Mouse (Mus musculus) embryo, embryonic 10 days (tissue): Measurements from ENCODE around the gene Hoxd11.
A peak's percentile ranks its signal among the peaks of the same experiment; 100 is the strongest.

ENCODE experiments used
- DNase-seq: peaks from one replicate; pipeline ENCODE4 v3.0.0-alpha.2; 2015; ENCODE audit warnings: low spot score

Hoxd11 gene

GRCm38 (mm10) chr2:74730331-74730730, 51.0 kb downstream of the Hoxd11 start:
- DNase-seq, result peak; percentile 63

GRCm38 (mm10) chr2:74731055-74731454, 51.7 kb downstream of the Hoxd11 start:
- DNase-seq, result no peak

DNA sequence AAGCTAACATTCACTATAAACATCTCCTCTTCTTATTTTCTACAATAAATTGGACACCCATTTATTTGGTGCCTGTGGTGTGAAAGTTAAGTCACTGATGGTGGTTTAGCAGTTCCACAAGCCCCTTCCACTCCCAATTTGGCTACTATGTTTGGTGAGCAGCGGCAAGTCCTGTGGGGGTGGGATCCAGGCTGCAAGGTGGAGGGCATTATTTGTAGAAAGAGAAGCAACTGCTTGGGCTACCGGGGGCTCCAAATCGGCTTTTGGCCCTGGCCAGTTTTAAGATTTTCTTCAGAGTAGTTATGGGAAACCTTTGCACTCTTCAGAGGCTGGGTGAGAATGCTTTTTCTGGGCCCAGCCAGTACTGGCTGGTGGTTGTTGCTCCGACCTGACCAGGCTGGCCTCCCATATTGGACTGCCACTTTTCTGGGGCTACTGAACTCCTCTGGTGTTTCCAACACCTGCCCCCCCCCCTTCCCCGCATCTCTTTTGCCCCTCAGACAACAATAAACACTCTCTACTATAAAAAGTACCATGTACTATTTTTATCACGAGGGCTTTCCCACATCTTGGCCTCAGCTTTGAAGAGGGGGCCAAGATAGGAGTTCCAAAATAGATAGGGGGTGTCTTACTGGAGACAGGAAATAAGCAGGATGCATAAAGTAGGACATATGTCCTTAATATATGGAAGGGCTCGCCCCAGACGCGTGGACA, 52.6 kb downstream of the Hoxd11 start:
- no peak for DNase-seq

DNA sequence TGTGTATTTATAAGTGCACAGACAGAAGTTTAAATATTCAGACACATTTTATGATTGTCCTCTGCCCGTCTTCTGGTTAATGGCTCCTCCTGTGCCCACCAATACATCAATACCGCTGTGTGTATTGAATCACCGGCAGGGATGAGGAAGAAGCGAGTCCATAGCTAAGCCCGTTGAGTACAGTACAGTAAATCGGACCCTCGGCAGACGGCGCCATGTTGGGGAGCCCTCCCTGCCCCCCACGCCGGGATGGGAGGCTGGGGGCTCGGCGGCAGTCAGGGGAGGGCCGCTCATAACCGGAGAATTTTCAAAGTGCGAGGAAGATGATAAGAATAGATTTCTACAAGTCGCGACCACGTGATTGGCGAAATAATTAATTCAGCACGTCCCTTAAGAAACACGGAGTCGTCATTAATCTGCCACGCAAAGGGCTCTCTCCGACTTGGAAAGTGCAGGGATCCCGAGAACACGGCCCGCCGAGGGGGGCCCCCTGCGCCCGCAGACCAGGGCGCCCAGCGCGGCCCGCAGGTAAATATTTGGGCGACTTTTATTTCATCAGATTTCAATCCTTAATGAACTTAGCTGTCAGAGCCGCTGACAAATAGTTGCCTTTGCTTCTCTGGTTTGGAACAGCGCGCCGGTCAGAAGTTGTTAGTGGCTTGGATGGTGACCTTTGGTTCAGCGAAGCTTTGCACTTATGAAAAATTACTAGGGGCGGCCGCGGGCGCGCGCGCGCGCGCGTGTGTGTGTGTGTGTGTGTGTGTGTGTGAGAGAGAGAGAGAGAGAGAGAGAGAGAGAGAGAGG, 53.4 kb downstream of the Hoxd11 start:
- DNase-seq, result peak; percentile 67

DNA sequence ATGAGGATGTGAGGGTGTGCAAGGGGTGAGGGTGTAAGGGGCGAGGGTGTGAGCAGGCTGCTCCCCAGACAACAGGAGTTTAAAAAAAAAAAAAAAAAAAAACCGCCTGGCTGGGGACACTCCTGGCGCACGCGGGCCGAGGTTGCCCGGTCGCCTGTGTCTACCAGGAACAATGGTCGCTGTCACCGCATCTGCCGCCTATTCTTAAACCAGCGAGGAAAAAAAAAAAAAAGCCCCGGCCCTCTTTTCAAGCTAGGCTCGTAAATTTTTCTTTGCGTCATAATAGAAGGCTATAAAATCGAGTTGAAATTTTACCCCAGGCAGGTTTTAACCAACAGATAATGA, 53.9 kb downstream of the Hoxd11 start:
- peak; percentile 78 for DNase-seq

GRCm38 (mm10) chr2:74733765-74734164, 54.4 kb downstream of the Hoxd11 start:
- DNase-seq, result peak; percentile 45

DNA sequence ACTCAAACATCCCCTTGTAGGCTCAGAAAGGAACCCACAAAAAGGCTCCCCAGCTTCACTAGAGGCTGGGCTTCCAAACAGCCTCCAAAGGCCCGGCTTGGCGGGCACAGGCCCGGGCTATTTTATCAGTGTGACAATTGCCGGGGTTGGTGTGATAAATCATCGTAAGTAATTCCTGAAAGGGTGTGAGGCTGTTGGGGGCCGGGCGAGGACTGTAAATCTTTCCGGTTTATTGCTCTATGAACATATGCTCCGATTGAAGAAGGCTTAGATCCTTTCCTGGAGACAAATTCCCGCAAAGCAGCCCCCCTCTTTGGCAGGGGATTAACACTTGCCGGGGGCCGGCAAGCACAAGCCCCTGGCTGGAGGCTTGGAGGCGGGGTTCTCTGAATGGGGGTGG, 55.1 kb downstream of the Hoxd11 start:
- no peak for DNase-seq

DNA sequence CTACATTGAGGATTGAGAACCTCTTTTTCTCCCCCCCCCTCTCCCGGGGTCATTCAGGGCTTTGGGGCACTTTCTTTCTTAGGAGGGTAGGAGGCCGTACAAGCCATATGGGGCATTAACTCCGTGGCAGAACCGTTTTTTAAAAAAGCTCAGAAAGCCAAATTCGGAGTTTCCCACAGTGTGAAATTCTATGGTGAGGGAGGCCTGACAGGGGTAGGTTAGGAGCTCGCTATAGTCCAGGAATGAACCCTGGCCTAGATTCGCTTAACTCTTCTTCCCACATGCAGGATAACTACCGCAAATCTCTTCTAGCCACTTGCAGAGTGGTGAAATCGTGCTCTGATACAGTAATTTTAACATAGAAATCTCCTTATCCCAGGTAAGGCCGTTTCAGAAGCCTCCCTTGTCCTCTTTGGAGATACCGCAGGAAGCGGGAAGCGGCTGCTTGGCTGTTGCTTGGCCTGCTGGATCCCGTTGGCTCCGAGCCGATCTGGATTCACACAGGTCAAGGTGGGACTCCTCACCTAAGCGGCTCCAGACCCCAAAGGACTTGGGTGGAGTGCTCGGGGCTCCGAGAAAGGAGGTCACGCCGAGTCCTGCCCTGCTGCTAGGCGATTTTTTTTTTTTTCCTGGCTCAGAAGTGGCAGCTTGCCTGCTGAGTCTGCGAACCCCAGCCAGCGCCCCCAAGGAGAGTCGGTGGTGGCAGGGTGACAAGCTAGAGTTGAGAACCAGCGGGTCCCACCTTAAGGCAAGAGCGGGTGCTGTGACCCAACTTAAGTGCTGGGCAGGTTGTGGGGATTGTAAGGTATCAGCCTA, 55.8 kb downstream of the Hoxd11 start:
- peak; percentile 47 for DNase-seq

DNA sequence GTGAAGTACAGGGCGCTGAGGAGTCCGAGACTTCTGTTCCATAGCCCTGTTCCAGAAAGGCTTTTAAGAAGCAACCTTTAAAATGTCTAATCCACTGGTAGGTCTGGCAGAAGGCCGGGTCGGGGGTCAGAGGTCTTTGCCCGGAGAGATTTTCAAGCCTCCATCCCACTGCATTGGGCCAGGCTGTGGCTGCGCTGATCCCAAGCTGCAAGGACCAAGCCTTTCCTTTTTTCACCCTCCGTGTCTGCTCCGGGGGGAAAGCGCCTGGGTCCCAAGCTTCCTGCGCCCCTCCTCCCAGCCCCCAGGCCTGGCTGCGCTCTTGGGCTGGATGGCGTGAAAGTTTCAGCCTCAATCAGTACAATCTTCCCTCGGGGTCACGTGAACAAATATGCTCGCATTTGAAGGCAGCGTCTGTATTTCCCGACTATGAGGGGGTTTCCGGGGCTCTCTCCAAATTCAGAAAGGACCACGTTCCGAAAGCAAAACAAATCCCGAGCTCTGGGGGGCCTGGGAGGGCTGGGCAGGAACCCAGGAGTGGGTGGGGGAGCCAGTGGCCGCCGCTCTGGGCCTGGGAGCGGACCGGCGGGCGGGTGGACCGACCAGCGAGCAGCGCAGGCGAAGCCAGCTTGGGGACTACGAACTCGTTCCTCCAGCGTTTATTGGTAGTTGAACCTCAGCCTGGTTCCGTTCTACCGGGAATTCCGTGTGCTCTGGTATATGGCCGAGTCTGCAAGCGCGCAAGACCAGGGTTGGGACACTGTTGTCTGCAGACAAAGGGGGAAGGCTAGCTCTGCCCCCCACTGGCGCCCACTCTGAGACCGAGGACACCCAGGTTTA, 56.7 kb downstream of the Hoxd11 start:
- peak; percentile 62 for DNase-seq
